Mouse (Mus musculus): Measurements from ENCODE around the gene Lmna. TPM values are rescaled to one million over a fixed set of nuclear protein-coding genes. Genes with fewer than 3 reads are reported as not detected.
A peak's percentile ranks its signal among the peaks of the same experiment; 100 is the strongest.

Lmna gene
- total RNA-seq, 2 experiments from 2014 or later: 75.3 to 79.8 TPM

DNA sequence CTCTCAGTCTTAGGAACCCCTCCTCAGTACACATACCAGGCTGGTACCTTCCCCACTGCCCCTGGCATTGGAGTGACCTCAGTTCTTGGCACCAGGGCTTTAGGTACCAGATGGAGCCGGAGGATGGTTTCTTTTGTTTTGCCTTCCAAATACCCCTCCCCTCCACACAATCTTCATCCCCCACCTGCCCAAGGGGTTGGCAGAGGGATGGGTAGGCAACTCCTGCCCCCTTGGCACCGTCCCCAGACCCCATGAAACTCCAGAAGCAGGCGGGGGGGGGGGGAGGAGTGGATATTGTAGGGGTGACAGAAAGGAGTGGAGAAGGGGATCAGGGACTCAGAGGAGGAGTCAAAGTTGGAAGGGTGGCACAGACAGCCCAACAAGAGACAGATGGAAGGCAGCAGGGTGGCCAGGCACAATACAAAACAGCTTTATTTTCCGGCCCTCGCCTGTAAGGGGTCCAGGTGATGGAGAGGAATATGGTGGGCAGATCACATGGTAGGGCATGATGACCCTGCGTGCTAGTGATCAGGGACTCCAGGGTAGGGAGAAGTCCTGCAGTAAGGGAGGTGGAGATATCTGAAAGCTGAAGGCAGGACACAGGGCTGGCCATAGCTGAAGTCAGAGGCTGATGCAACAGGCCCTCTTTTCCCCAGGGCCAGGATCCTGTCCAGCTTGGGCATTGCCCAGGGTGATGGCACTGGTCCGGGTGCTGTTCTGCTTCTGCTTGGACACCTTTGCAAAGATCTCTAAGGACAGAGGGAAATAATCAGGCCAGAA is 32.1 kb upstream of the Lmna start:
- no peak for DNase-seq
- intact Hi-C loops (cut with DNase I): no loop called here

DNA sequence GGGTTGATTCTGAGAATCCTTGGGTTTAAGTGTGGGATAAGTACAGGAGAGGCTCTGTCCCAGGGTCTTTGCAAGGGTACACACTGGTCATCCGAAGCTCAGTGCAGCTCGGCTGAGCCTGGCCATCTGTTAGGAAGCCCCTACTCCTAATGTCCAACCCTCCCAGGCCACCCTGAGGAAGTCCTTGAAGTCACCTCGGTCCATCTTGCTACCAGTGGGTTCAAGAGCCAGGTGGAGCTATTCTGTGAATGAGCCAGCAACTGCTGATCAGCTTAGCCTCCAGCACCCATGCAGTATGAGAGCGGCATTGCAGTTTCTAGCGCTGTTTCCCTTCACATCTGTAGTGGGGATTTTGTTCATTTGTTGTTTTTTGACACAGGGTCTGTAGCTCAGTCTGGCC is 30.3 kb upstream of the Lmna start:
- intact Hi-C loops (cut with DNase I): no loop called here
- no peak for DNase-seq

DNA sequence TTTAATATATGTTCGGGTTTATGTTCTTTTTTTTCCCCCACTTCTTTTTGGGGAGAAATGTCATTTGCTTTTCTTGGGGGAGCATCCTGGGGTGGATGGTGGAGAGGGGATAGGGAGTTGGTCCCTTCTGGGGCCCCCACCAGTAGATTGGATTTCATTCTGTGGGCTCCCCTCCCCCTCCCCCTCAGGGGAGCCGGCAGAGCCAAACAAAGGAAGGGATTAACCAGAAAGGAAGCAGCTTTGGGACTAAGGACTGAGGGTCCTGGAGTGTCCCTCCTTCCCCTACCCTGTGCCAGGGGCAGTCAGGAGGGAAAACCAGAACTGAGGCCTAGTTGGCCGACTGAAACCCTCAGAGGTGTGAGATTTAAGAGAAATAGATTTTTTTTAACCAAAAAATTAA is 29.6 kb upstream of the Lmna start:
- intact Hi-C loops (cut with DNase I): no loop called here
- no peak for DNase-seq

DNA sequence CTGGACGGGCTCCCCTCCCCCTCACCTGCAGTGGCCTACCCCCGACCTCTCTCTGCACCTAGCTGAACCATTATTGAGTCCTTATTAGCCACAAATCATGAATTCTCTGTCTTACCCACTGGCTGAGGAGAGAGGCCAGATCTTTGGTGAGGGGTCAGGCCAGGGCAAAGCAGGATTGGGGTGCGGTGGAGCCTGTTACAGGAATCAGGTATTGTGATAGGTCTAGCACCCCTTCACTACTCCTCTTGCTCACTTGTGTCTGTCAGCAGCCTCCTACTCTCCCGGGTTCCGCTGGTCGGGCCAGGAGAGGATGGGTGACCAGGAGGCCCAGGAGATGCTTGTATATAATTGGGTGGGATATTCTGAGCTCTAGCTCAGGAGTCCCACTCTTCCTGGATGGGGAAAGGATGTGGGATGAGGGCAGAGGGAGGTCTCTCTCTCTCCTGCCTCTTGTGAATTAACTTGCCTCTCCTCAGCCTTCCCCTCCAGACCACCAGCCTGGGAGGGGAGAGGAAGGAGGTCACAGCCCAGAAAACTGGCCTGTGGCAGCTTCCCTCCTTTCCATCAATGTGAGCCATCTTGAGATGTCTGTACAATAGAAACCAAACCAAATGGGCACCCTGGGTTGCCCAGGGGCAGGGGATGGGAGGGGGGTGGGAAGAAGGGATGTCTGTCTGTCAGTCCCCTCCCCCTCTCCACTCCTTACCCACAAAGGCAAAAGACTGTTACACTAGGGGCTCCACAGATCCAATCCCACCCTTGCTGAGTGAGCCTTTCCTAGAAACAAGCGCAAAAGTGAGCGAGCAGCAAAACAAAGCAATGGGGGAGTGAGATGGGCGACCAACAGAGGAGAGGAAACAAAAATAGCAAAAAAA is 28.8 kb upstream of the Lmna start:
- DNase-seq: no peak
- intact Hi-C loops (cut with DNase I): no loop called here

DNA sequence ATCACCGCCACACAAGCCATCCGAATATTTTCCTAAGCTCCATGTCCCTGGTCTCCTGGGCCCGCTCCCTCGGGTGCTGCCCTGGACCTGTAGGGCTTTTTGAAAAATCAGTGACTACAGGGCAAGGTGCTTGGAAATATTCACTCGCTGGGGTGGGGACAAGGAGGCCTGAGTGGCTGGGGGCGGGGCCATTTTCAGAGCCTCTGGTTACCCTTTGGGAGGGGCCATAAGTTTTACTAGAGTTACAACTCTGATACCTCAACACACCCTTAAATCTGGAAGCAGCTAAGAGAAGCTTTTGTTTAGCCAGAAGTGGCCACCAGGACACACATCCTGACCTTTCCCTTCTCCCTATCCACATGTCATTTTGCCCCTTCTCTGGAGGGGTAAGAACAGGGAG is 27.4 kb upstream of the Lmna start:
- no peak for DNase-seq
- intact Hi-C loops (cut with DNase I): no loop called here

DNA sequence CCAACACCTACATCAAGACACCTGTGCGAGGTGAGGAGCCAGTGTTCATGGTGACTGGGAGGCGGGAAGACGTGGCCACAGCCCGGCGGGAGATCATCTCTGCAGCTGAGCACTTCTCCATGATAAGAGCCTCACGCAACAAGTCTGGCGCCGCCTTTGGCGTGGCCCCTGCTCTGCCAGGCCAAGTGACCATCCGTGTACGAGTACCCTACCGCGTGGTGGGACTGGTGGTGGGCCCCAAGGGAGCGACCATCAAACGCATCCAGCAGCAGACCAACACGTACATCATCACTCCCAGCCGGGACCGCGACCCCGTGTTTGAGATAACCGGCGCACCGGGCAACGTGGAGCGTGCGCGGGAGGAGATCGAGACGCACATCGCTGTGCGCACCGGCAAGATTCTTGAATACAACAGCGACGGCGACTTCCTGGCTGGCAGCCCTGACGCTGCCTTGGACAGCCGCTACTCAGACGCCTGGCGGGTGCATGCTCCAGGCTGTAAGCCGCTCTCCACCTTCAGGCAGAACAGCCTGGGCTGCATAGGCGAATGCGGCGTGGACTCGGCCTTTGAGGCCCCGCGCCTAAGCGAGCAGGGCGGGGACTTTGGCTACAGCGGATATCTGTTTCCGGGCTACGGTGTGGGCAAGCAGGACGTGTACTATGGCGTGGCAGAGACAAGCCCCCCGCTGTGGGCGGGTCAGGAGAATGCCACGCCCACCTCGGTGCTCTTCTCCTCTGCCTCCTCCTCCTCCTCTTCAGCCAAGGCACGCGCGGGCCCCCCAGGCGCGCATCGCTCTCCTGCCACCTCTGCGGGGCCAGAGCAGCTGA is 26.6 kb upstream of the Lmna start:
- peak; percentile 77 to 78 for DNase-seq
- intact Hi-C loops (cut with DNase I): no loop called here

DNA sequence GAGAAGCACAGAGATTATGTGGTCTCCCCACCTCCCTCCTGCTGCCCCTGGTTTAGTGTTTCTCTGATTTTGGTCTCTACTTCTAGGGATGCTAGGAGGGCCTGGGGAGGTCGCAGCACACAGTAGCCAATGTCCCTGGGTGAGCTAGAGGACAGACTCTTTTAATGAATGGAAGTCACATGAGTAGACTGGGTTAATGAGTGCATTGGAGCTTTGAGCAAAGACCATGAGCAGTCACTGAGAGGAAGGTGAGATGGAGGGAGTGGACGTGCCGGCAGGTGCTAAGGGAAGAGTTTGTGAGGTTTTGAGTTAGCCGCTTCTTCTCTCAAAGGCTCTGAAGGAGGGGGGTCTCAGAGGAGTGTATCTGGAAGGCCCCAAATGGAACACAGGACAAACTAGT is 25.8 kb upstream of the Lmna start:
- DNase-seq: no peak
- intact Hi-C loops (cut with DNase I): no loop called here

DNA sequence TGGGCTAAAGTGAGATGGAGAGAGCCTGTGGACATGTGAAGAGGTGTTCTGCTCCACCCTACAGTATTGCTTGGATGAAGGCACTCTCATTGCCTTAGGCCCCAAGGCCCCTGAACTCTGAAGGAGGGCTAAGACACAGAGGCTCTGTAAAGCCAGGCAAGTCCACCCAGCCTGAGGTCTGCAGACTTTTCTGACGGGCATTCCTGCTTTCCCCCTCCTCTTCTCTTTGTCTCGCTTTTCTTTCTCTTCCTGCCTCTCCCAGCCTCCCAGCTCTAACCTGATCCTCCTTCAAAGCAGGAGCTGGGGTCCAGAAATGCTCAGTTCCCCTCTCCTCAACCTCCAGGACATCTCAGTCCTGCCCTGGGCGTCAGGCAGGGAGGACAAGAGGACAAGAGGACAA is 25.2 kb upstream of the Lmna start:
- intact Hi-C loops (cut with DNase I): no loop called here
- DNase-seq: no peak

DNA sequence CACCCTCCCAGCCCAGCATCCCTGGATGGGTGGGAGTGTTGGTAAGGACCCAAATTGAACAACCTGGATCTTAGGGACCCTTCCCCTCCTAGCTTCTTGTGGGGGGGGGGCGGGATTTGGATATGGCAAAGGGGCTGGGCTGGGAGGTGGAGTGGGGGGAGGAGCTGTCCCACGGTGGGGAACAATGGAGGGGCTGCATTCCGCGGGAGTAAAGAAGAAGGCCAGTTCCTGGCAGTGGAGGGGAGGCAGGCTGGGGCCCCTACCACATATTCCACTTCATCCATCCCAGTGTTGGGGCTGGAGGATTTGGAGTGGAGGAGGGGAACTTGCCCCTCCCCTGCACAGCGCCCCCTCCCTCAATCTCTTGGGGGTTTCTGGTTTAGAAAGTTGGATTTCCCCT is 23.9 kb upstream of the Lmna start:
- no peak for DNase-seq
- intact Hi-C loops (cut with DNase I): no loop called here

DNA sequence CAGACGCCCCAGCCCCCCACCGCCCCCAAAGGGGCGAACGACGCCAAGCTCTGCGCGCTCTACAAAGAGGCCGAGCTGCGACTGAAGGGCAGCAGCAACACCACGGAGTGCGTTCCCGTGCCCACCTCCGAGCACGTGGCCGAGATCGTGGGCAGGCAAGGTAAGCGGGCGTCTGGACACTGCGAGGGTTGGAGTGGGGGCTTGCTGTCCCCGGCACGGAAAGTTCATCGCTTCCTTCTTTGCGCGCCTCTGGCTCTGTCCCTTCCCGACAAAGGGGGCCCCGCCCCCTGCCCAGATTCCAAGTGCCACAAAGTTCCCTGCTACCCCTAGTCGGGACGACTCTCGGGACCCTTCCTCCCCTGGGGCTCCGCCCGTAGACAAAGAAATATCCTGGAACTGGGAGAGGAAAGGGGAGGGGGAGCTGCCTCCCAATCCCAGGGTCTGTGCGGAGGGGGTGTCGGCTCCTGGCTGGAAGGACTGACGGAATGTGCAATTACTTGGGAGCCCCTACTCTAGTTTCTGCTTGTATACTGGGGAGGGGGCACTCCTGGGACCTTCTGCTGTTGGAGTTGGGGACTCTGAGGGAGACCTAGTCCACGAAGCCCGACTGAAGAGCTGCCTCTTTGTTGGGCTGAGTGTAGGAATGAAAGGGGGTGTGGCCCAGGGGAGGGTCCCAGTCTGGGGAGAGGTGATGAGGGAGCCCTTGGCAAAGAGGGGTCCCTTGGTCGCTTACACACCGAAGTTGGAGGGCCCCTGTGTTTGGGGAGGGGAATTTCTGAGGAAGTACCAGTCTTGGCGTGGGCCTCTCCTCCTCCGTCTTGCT is 23.1 kb upstream of the Lmna start:
- no peak for DNase-seq
- intact Hi-C loops (cut with DNase I): no loop called here

DNA sequence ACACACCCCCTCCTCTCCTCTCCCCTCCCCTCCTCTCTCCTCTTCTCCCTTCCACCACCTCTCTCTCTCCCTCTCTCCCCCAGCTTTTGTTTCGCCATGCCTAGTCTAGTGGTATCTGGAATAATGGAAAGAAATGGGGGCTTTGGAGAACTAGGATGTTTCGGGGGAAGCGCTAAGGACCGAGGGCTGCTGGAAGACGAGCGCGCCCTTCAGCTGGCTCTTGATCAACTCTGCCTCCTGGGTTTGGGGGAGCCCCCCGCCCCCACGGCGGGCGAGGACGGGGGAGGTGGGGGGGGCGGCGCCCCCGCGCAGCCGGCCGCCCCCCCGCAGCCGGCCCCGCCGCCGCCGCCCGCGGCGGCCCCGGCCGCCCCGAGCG is 22.5 kb upstream of the Lmna start, which contains the start of gene Mex3a:
Gene Mex3a (plus strand): TSS at position 97 of the 376 bp plus-strand sequence.
- intact Hi-C loops (cut with DNase I): no loop called here
- DNase-seq: no peak

DNA sequence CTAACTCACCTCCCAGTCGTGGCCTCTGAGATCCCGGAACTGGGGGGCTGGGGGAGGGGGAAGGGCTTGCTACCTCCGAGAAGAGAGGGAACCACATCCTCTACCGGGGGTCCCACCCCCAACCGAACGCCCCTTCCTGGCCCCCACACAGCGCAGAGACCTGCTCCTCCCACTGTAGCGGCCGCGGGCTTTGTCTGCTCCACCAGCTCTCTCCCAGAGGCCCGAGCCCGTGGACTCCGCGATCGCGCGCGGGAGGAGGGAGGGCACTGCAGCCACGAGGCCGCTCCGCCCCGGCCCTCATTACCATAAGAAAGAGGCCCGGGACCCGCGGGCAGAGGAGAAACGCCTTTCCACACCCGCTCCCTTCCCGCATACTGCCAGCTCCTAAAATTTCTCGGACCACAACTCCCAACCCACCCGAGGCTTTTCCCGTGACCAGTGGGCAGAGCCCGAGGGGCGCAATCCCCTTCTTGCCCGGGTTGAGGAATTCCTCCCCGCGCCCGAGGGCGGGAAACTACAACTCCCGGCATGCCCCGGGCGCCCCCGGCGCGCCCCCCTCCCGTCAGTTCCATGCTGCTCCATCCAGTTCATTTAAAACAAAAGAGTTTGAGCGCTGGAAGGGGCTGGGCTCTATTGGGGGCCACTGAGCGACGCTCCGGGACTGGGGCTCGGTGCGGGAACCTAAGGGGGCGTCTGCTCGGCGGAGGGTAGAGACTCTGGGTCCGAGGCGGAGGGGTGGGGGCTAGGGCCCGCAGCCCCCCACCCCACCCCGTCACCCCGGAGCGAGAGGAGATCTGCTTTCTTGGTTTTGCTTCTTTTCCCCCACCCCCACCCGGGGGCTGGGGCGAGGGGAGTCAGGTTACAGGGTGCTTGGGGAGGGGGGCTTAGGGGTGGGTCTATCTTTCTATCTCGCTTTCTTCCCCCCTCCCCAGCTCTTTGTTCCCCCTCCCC is 21.9 kb upstream of the Lmna start:
- intact Hi-C loops (cut with DNase I): no loop called here
- peak; percentile 79 to 84 for DNase-seq

DNA sequence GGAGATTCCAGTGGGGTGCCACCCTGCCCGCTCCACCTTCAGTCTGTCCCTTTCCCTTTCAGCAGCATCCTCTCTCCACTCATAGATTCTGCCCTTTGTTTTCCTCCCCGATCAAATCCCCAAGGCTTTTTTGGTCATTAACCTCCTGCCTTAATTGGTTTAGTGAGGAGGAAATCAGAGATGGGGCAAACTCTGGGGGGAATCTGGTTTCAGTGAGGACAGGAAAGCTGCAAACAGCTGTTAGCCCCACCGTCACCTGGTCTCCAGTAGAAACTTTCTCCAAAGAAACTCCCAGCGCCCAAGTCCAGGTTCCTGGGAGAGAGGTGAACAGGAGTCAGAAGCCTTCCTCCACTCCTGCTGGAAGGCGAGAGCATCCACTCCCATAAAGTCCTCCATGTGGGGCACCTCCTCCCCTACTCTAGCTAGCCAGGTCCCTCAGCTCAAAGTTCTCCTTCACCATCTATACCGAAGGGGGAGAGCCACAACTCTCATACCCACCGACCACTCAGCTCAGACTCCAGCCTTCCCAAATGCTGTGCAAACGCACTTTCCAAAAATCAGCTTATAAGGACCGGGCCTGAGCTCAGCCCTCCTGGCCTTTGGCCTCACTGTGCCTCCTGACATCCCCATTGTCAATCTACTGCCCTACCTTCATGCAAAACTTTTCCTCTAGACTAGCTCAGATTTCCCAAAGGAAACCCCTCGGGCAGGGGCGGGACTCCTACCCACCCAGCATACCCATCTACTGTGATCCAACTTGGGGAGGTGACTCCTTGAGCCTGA is 20.5 kb upstream of the Lmna start:
- intact Hi-C loops (cut with DNase I): no loop called here
- DNase-seq: no peak

DNA sequence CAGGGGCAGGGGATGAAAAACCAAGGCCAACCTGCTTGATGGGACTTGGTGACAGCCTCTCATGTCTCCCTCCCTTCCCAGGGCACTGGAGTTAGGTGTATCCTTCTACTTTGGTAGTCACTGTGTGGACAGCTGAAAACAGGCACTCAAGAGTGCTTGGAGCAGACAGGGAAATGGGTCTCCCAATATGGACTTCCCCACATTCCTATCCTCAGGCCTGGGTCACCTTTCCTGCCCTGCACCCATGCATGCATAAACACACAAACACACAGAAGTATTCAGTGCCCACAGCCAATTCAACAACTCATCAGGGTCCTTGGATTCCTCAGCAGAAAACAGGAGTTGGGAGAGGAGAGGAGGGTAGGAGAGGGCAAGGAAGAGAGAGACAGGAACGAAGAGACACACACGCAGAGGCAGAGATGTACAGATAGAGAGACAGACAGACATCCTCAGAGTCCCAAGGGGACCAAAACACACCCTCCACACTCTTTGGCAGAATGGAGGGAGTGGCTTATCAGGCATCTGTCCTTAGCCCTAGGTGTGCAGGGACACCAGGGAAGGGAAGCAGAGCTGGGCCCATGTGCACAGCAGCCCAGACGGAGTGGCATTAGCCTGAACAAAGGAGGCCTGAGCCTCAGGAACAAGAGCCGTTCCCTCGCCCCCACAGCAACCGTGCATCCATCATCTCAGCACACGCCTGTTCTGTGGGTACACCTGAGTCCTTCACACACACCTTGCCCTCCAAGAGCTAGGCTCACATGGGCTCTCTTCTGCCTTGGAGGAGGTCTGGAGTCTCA is 19.6 kb upstream of the Lmna start:
- DNase-seq: no peak
- intact Hi-C loops (cut with DNase I): no loop called here

DNA sequence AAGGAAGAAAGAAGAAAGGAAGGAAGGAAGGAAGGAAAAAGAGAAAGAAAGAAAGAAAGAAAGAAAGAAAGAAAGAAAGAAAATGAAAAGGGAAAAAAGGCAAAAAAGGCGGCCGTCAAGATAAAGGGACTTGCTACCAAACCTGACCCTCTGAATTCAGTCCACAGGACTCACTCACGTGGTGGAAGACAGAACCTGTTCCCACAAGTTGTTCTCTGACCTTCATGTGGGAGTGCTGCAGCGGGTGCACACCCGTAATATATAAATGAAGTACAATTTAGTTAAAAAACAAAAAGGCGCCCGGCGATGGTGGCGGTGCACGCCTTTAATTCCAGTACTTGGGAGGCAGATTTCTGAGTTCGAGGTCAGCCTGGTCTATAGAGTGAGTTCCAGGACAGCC is 18.9 kb upstream of the Lmna start:
- intact Hi-C loops (cut with DNase I): no loop called here

DNA sequence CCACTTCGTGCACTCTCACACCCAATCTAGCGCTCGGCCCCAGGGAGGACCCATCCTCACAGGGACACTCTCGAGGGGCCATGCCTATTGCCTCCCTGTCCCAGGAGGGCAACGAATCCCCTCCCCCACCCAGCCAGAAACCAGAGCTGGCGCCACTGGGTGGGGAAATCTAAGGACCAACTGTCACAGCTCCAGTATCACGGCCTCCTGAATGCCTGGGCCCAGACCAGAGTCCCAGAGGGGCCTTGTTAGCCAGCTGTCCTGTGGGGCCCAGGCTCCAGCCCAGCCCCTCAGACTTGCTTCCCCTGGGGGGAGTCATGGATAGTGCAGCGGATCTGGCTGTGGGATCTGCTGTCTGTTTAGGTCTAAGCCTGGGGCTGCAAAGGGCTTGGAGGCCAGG is 17.8 kb upstream of the Lmna start:
- no peak for DNase-seq

More for the DNA sequence above, 18.9 kb upstream of the Lmna start:
- no peak for DNase-seq

More for the DNA sequence above, 17.8 kb upstream of the Lmna start:
- intact Hi-C loops (cut with DNase I): loop anchor here (2.0 kb wide), 1 partner anchor 119 kb away; no protein-coding TSS in a partner anchor
